Mouse (Mus musculus) T-cell, adult 2 months (primary cell): ENCODE data around the gene Mthfr.
"Not testable (repeated sequence)": the region's sequence is repeated elsewhere in the genome, so short reads cannot be mapped to it uniquely, and the experiment has no call there.

Source experiments
- DNase-seq: peaks from one replicate; pipeline ENCODE4 v3.0.0; 2022; ENCODE audit warnings: low spot score

Mthfr gene

GRCm38 (mm10) chr4:148040029-148040830 is 1.4 kb downstream of the Mthfr start:
- DNase-seq, result no peak

- DNase-seq, result no peak
Measured at GRCm38 (mm10) chr4:148040933-148041610, 2.2 kb downstream of the Mthfr start.

GRCm38 (mm10) chr4:148041611-148042191 is 2.8 kb downstream of the Mthfr start:
- peak; percentile 33 for DNase-seq

GRCm38 (mm10) chr4:148043327-148043726 is 4.5 kb downstream of the Mthfr start:
- not testable (repeated sequence) for DNase-seq

GRCm38 (mm10) chr4:148044113-148044512 is 5.2 kb downstream of the Mthfr start:
- DNase-seq, result no peak

- no peak for DNase-seq
Measured at GRCm38 (mm10) chr4:148046450-148047031, 7.7 kb downstream of the Mthfr start.

- DNase-seq, result not testable (repeated sequence)
Measured at GRCm38 (mm10) chr4:148050396-148050914, 11.6 kb downstream of the Mthfr start.

- DNase-seq, result no peak
Measured at GRCm38 (mm10) chr4:148051046-148051776, 12.3 kb downstream of the Mthfr start.

- DNase-seq, result no peak
Measured at GRCm38 (mm10) chr4:148051886-148052285, 13.0 kb downstream of the Mthfr start.

- DNase-seq, result no peak
Measured at GRCm38 (mm10) chr4:148052976-148053375, 14.1 kb downstream of the Mthfr start.

GRCm38 (mm10) chr4:148053417-148053920 is 14.6 kb downstream of the Mthfr start:
- no peak for DNase-seq

- no peak for DNase-seq
Measured at GRCm38 (mm10) chr4:148054961-148055695, 16.3 kb downstream of the Mthfr start.

GRCm38 (mm10) chr4:148056246-148056645 is 17.4 kb downstream of the Mthfr start:
- no peak for DNase-seq

- DNase-seq, result no peak
Measured at GRCm38 (mm10) chr4:148056801-148057200, 17.9 kb downstream of the Mthfr start.

- no peak for DNase-seq
Measured at GRCm38 (mm10) chr4:148057661-148058209, 18.9 kb downstream of the Mthfr start.

- no peak for DNase-seq
Measured at GRCm38 (mm10) chr4:148058218-148058819, 19.4 kb downstream of the Mthfr start.

GRCm38 (mm10) chr4:148058993-148059392 is 20.1 kb downstream of the Mthfr start:
- no peak for DNase-seq

- DNase-seq, result no peak
Measured at GRCm38 (mm10) chr4:148060120-148061085, 21.5 kb downstream of the Mthfr start.

GRCm38 (mm10) chr4:148061086-148061480 is 22.2 kb downstream of the Mthfr start:
- DNase-seq, result no peak
